Mouse (Mus musculus): ENCODE measurements around the gene Adam1a.

DNA sequence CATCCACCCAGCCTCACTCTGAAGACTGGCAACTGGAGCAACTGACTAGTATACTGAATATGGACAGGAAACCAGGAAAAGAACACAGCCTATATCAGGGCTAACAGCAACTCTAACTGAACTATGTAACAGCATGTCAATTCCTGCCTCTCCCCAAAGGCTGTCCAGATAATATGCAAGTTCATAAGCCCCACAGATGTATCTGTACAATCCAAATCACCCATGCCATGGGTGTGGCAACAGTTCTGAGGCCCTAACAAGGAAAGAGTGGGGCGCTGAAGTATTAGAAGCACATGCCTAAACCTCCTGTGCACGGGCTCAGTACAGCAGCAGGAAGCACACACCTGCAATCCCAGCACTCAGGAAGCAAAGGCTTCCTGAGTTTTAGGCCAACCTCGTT, 10.2 kb downstream of the Adam1a start:
- TF ChIP-seq TCF12 (IDR thresholded peaks at IDR 0.05; ENCODE audit: insufficient read depth, poor library complexity, severe bottlenecking) = no peak
- TF ChIP-seq POLR2A (IDR thresholded peaks at IDR 0.05; ENCODE audit: insufficient read length, low read depth) = no peak
- no peak for TF ChIP-seq USF1 (IDR thresholded peaks at IDR 0.05; ENCODE audit: low read depth)
- no peak for TF ChIP-seq MYOG (IDR thresholded peaks at IDR 0.05; ENCODE audit: control insufficient read depth in 1 of 3, insufficient read depth in 1 of 3, insufficient read length in 2 of 3, low read depth in 2 of 3)
- no peak for TF ChIP-seq MAX (IDR thresholded peaks at IDR 0.05; ENCODE audit: low read depth)
- TF ChIP-seq SRF (IDR thresholded peaks at IDR 0.05; ENCODE audit: control insufficient read depth, insufficient read length, low read depth) = no peak
- no peak for TF ChIP-seq POLR2AphosphoS2 (IDR thresholded peaks at IDR 0.05; ENCODE audit: insufficient read length, low read depth)
- TF ChIP-seq E2F4 (IDR thresholded peaks at IDR 0.05; ENCODE audit: insufficient read depth) = no peak
- TF ChIP-seq REST (IDR thresholded peaks at IDR 0.05; ENCODE audit: insufficient read depth, insufficient read length) = no peak
- TF ChIP-seq CEBPB (IDR thresholded peaks at IDR 0.05; ENCODE audit: insufficient read depth, poor library complexity, severe bottlenecking) = no peak
- TF ChIP-seq MYOD1 (IDR thresholded peaks at IDR 0.05; ENCODE audit: control insufficient read depth in 1 of 3, insufficient read length in 2 of 3, low read depth in 2 of 3) = no peak
